Mouse (Mus musculus): ENCODE results near the gene Prdx4.
"Not testable (repeated sequence)": the region's sequence is repeated elsewhere in the genome, so short reads cannot be mapped to it uniquely, and the experiment has no call there.

Gene Prdx4

DNA sequence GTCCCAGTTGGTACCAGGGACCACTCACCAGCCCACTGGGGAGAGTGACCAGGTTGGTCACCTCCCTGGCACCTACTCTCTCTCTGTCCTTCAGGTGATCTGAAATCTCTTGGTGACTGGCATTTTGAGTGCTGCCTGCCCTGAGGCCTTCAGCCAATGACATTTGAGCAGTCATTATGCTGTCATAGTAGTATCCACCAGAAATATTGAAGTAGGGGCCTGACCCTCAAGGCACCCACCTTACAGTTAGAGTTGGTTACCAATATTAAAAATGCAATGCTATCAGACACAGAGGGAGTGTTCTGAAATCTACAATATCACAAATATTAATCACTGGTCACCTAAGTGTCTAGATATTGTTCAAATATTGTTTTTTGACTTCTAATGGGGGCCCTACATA lies at the start of gene Prdx4:
TSS of gene Prdx4 (minus strand) at position 101 of the 400 bp plus-strand sequence.
- in situ Hi-C loops (cut with MboI, MseI): no loop called here

- in situ Hi-C loops (cut with MboI, MseI): no loop called here
Observed at GRCm38 (mm10) chrX:155376538-155376937, 36.0 kb upstream of the Prdx4 start.

DNA sequence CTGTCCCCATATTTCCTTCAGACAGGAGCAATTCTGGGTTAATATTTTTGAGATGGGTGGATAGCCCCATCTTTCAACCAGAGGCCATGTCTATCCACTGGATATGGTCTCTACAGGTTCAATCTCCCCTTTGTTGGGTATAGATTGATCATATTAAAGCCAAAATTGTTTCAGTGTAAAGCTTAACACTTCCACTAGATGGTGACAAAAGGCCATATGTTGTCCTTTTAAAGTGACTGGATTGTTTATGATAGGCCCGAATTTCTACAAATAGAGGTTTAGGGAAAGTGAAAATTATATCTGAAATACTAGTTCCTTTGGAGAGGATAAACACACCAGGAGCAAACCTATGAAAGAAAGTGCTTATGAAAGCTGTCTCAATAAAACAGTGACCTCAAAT lies 34.9 kb upstream of the Prdx4 start:
- in situ Hi-C loops (cut with MboI, MseI): no loop called here

GRCm38 (mm10) chrX:155370110-155370509 lies 29.6 kb upstream of the Prdx4 start:
- in situ Hi-C loops (cut with MboI, MseI): not testable (repeated sequence)

DNA sequence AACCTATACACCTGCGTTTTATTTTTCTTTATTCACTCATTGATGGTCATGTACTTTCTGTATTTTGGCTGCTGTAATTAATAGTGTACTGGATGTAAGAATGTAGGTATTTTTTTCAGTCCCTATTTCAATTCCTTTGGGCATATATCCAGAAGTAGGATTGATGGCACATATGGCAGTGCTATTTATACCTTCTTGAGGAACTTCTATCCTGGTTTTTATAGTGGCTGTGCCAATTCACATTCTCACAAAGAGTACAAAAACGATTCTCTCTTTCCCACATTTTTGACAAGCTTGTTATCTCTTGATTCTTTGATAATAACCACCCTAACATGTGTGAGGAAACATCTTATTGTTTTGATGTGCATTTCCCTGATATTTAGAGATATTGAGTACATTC lies 24.5 kb upstream of the Prdx4 start:
- in situ Hi-C loops (cut with MboI, MseI): no loop called here

GRCm38 (mm10) chrX:155346249-155346648 lies 5.7 kb upstream of the Prdx4 start:
- in situ Hi-C loops (cut with MboI, MseI): no loop called here

DNA sequence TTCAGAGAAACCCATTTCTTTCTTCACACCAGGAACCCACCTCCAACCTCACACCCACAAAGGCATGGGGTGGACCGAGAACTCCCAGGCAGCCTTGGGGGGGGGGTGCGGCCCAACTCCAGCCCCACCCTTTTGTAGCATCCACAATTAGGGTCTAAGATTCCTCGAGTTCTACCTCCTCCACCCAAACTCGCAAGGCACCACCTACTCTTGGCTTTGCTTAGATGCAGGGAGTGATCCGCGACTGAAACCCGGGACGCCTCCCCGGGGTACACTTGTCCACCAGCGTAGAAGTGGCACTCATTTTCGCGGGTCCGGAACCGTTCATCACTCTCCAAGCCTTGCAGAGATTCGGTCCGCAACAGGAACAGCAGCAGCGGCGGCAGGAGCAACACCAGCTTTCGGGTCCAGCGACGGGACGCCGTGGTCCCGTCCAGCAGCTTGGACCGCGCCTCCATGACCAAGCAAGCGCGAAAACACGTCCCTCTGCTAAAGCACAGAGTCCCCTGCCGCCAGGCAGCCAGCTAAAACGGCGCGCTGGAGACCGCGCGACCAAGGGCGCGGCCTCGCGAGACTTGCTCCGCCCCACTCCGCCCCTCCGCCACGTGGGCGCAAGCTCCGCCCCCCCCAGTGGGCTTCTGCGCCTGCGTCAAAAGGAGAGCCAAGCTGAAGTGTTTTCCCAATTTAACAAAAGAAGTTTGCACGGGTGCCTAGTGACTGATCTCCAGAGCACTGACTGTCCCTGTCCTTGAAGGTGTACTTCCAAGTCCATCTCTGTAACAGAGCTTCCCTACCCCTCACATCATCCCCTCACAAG lies 2.4 kb downstream of the Prdx4 start:
- in situ Hi-C loops (cut with MboI, MseI): no loop called here

DNA sequence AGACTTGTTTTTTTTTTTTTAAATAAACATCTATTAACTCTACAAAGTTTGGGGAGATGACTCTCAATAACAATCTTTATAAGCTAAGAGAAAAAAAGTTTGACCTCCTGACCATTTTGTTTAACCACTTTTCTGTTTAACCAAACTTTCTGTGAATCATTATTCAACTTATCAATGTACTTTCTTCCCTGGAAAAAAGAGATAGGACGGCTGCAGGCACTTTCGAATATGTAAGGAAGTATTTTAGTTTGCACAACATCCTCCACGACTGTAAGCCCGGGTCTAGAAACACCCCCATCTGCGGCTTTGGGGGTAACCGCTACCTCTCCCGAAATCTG lies 3.0 kb downstream of the Prdx4 start:
- in situ Hi-C loops (cut with MboI, MseI): no loop called here

DNA sequence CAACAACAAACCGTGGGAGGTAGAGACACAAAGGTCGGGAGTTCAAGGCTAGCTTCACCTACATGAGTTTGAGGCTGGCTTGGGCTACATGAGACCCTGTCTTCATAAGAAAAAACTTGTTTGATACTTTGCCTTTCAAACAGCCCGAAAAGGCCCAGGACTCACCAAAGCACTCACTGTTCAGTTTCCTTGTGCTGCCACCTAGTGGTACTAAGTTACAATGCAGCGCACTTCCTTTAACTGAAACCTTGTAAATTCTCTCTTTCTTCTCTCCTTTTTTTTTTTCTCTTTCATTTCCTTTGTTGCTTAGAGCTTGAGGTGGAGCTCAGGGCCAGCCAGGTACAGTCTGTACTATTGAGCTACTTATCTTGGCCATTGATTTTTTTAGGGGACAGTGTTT lies 22.5 kb downstream of the Prdx4 start:
- in situ Hi-C loops (cut with MboI, MseI): no loop called here

GRCm38 (mm10) chrX:155306390-155306789 lies 34.2 kb downstream of the Prdx4 start:
- in situ Hi-C loops (cut with MboI, MseI): no loop called here

DNA sequence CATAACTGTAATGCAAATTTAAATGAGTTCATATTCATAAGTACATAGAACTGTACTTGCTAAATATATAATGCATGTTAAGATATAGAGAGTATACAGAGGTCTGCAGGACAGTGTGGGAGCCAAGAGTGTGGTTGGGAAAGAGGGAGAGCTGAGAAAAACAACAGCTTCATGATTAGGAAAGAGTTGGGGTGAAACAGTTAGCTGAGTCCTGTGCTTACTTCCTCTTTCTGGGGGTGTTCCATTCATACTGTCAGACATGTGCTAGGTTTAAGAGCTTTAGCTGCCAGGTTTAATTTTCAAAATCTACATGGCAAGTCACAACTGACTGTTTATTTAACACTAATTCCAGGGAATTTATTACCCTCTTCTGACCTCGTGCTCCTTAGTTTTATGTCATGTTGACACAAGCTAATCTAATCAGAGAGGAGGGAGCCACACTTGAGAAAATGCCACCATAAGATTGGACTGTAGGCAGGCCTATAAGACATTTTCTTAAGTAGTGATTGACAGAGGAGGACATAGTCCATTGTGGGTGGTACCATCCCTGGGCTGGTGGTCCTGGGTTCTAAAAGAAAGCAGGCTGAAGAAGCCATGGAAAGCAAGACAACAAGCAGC lies 60.0 kb downstream of the Prdx4 start:
- in situ Hi-C loops (cut with MboI, MseI): no loop called here

GRCm38 (mm10) chrX:155278483-155278882 lies 62.1 kb downstream of the Prdx4 start:
- in situ Hi-C loops (cut with MboI, MseI): loop anchor here (10.0 kb wide), 1 partner anchor 1766 kb away; no protein-coding TSS in a partner anchor

Measured in T-helper 1 cell (primary cell).